Mouse (Mus musculus) bone marrow, adult 2 months (tissue): ENCODE measurements at regions not wholly inside any gene's neighbourhood (a gene's known extent, or its start where the extent isn't known, plus 50 kb on each side); places are given as distances from the start of the nearest gene placed in this dataset.

Experiments
- CTCF ChIP-seq: fragments of 200-500 bp; IDR thresholded peaks from 2 replicates; pipeline ENCODE4 v1.5.1; 2011; ENCODE audit warnings: low read length, control low read depth; ENCODE audit not compliant: control insufficient read depth, insufficient read depth
- POLR2A ChIP-seq: fragments of 200-500 bp; IDR thresholded peaks from 2 replicates; pipeline ENCODE4 v1.6.1; 2011; ENCODE audit warnings: low read depth, mild to moderate bottlenecking, control low read depth, low read length, borderline replicate concordance; ENCODE audit not compliant: control insufficient read depth

DNA sequence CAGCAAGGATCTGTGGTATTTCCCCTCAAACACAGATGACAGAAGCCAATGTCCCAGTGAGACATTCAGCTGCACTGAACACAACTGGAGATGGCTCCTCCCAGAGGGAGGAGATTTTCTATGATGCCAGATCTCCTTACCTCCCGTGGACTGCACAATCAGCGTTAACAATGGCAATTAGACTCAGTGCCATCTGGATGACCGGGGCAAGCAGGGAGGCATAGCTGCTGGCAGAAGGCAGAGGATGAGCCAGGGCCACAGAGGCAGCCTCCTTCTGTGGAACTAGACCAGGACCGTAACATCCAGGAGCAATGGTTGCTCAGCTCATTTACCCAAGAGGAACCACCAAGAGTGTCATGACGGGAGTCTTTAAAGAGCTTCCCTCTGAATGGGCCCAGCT, 73.2 kb upstream of the Pcdh8 start:
- TF ChIP-seq CTCF, result no peak
- TF ChIP-seq POLR2A, result no peak
